Mouse (Mus musculus): Measurements from ENCODE around the gene Abraxas2.

The Abraxas2 gene

GRCm38 (mm10) chr7:132853946-132854345, 5.1 kb upstream of the Abraxas2 start:
- no peak for DNase-seq (ENCODE audit: low spot score in 2 of 2)

- DNase-seq (ENCODE audit: low spot score in 2 of 2) = no peak
These were observed 2.9 kb upstream of the Abraxas2 start for GRCm38 (mm10) chr7:132856083-132856482.

GRCm38 (mm10) chr7:132858043-132858608, 899 bp upstream of the Abraxas2 start:
- no peak for DNase-seq (ENCODE audit: low spot score in 2 of 2)

GRCm38 (mm10) chr7:132866316-132866715, 7.3 kb downstream of the Abraxas2 start:
- no peak for DNase-seq (ENCODE audit: low spot score in 2 of 2)

GRCm38 (mm10) chr7:132873043-132873442, 14.0 kb downstream of the Abraxas2 start:
- DNase-seq (ENCODE audit: low spot score in 2 of 2) = no peak

DNA sequence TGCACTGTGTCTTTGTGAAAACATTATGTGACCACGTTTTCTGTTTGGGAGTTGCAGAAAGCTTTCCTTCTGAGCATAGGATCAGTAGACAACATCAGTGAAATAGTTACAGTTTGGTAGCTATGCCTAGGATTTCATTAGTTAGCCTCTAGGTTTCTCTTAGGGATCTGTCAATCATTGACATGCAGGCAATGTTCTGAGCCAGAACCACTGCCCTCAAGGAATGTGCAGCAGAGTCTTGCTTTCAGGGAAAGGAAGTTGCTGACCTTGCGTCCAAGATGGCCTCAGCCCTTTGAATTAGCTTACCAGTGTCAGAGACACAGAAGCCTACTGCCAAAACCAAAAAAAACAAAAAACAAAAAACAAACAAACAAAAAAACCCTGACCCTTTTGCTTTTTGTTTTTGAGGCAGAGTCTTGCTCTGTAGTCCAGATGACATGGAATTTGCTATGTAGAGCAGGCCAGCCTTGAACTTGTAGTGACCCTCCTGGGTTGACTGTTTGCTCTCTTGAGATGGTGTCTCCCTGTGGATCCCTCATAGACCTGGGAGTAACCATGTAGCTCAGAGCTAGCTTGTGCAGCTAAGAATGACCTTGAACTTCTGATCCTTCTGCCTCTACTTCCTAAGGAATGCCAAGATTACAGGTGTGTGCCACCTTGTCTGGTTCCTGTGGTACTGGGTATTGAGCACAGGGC, 16.5 kb downstream of the Abraxas2 start:
- DNase-seq (ENCODE audit: low spot score in 2 of 2) = no peak

DNA sequence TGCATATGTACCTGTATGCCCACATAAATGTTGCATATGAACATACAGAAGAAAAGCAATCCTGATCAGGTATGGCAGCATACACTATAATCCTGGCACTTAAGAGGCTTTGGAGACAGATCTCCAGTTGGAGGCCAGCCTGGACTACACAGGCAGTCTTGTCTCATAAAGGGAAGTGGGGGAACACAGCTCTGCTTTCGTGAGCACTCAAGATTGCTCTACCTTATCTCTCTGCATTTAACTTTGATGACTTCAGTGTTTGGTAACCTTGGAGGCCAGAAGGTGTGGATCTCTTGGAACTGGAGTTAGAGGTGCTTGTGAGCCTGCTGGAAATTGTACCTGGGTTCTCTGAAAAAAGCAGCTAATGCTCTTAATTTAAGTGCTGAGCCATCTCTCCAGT, 21.3 kb downstream of the Abraxas2 start:
- no peak for DNase-seq (ENCODE audit: low spot score in 2 of 2)

DNA sequence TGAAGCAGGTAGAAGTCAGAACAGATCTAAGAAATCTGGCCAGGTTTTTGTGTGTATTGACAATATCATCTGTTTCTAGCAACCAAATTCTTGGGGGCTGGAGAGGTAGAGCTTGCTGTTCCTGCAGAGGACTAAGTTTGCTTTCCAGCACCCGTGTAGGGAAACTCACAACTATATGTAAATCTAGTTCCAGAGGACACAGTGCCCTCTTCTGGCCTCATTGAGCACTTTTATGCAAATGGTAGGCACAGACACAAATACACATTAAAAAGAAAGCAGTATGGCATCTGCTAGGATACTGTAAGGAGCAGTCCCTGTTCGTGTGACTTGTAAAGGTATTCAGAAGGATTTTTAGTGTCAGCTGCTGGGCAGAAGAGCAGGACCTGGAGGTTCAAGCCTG, 23.3 kb downstream of the Abraxas2 start:
- no peak for DNase-seq (ENCODE audit: low spot score in 2 of 2)

DNA sequence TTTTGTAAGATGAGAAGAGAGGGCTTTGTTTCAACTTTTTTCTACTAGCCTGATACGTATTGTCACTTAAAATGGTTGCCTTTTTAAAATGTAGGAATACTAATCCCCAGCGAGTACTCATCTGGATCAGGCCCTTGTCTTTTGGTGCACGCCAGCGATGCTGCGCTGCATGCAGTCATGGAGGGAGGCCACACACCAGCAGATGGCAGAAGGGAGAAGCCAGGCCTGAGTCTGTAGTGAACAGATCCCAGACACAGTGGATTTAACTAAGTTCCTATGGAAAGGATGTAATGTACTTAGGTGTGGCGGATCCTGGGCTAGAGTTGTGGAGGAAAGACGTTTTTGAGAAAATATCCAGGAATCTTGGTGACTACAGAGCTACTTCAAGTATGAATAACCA, 25.0 kb downstream of the Abraxas2 start:
- no peak for DNase-seq (ENCODE audit: low spot score in 2 of 2)

GRCm38 (mm10) chr7:132887019-132887804, 28.2 kb downstream of the Abraxas2 start:
- no peak for DNase-seq (ENCODE audit: low spot score in 2 of 2)

DNA sequence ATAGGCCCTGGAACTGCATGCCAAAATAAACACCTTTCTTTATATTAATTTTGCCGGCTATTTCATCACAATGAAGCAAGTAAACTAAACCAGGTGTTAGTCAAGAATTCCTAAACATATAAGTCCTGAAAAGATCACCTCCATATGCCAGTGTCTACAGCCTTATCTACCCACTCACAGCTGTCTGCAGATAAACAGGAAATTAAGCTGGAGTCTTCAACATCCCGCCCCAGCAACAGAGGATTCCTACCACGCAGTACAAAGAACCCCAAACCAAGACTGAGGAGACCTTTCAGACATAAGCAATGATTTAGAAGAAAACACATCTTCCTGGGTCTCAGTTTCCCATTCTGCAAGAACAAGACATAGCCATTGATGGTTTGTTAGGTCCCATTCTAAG, 29.0 kb downstream of the Abraxas2 start:
- no peak for DNase-seq (ENCODE audit: low spot score in 2 of 2)

DNA sequence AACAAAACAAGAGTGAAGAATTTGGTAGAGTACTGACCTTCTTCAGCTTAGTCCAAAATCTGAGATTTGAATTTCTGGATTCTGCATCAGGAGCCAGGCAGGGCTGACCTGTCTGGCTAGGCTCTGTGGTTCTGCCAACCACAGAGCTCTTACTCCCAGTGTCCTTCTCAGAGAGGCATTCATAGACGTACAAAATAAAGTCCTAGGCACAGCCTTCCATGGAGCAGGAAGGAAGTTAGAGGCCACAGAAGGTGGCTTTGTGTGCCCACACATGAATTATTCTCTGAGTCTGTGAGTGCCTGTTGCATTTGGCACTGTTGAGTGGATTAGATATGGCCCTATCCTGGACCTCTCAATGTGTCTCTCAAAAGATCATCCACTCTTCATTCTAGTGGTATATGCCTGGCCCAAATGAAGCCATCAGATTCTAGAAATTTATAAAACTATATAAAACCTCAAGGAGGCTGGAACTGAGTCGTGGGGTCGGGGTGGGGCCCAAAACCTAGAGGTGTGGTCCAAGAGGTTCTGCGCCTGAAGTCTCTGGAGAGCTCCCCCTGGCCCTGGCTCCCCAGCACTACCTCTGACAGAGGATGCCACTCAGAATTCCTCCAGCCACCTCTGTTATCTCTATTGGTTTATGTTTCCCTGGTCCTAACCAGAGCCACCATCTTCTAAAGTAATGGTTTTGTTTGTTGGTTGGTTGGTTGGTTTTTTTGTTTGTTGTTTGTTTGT, 29.7 kb downstream of the Abraxas2 start:
- no peak for DNase-seq (ENCODE audit: low spot score in 2 of 2)

DNA sequence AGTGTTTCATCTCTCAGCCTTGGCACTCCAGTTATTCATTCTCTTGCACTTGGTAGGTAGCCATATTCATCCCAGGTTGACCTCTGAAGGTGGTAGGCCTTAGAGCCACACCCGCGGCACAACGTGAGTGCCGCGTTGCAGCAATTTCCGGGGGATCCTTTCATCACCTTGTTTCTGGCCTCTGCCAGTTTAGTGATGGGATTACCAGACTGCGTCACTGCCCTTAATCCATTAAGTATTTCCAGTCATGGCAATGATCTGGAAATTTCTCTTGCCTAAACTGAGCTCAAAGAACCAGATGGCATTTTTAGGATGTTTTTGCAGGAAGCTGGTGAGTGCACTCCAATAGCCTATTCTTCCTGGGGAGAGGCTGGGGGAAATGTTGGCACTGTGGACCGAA, 30.7 kb downstream of the Abraxas2 start:
- no peak for DNase-seq (ENCODE audit: low spot score in 2 of 2)

DNA sequence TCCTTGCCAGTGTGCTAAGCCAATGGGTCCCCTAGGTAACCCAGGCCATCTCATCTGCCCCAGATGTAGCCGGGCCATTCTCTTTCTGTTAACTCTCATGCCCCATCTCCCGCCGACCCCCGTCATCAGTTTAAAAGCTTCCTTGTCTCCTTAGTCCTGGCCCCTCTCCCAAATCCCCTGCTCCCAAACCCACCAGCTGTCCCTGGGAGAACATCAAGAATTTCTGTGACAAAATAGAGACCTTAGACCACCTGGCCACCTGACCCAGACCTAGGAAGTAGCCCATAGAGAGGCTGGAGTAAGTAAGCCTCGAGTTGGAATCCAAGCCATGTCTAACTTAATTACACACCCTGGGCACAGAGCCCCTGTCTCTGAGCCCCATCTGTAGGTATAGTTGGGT, 31.2 kb downstream of the Abraxas2 start:
- no peak for DNase-seq (ENCODE audit: low spot score in 2 of 2)

DNA sequence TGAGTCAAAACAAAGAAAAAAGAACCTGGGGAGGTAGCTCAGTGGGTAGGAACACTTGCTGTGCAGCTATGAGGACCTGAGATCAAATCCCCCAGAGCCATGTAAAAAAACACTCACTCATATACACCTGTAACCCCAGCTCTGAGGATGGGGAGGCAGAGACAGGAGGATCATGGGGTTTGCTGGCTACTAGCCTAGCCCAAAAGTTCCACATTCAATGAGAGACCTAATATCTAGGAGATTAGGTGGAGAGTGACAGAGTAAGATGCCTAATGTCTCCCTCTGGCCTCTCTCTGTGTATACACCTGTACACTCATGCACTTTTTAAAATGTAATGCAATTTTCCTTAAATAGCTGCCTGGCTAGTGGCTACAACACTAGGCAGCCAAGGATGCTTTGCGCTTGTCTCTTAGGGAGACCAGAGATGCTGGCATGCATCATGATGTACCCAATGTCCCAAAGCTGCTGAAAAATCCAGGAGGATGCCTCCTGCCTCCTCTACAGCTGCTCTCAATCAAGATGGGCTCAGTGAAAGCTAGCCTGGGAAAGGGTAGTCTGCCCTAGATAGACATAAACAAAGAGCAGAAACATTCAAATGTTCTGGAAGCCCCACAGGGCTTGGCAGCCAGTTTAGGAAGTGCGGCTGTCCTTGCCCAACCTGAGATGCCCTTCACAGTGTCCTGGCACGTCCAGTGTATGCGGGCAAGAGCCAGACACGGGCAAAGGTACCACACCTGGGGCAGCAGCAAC, 32.7 kb downstream of the Abraxas2 start:
- no peak for DNase-seq (ENCODE audit: low spot score in 2 of 2)

DNA sequence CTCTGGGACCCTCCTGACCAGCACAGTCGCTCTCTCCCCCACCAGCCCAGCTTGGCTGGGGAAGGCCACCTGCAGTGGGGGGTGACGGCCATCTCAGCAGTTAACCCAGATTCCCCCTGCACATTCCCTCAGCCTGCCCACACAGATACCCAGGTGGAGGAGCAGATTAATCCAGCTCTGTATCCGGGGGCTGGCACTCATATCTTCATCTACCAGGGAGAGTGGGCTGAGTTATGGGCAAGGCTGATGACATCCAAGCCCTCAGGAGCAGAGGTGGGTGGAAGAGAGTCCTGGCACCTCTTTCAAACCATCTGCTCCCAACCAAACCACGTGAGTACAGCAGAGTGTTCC, 33.3 kb downstream of the Abraxas2 start:
- DNase-seq (ENCODE audit: low spot score in 2 of 2) = no peak

GRCm38 (mm10) chr7:132892806-132893205, 33.8 kb downstream of the Abraxas2 start:
- no peak for DNase-seq (ENCODE audit: low spot score in 2 of 2)

- DNase-seq (ENCODE audit: low spot score in 2 of 2) = no peak
These were observed 34.3 kb downstream of the Abraxas2 start for GRCm38 (mm10) chr7:132893336-132893735.

DNA sequence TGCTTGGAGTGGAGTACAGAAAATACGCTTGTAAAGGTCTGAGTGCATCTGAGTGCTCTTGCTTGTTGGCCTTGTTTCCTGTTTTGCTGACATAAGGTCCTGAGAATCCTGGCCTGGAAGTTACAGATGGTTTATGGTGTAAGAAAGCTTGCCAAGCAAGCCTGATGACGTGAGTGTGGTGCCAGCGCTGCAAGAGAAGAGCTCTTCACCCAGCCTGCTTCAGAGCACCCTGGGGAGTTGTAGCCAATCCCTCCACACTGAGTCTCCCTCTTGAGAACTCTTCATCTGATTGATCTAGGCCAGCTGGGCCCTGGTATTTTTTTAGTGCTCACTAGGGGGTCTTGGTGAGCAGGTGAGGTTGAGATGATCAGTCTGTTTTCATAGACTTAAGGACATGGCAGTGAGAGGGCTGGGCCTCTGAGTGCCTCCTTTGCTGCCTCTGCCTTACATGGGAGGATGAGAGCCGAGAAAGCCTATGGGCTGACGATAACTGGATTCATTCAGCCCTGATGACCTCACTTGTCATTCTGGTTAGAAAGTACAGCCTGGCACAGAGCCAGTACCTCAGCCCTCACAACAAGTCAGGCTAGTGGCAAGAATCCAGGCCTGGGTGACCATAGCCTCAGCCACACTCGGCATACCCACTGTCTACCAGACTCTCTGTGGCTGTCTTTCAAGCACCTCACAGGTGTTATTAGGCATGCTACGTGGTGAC, 36.0 kb downstream of the Abraxas2 start:
- DNase-seq (ENCODE audit: low spot score in 2 of 2) = no peak

GRCm38 (mm10) chr7:132896206-132896815, 37.3 kb downstream of the Abraxas2 start:
- DNase-seq (ENCODE audit: low spot score in 2 of 2) = no peak

DNA sequence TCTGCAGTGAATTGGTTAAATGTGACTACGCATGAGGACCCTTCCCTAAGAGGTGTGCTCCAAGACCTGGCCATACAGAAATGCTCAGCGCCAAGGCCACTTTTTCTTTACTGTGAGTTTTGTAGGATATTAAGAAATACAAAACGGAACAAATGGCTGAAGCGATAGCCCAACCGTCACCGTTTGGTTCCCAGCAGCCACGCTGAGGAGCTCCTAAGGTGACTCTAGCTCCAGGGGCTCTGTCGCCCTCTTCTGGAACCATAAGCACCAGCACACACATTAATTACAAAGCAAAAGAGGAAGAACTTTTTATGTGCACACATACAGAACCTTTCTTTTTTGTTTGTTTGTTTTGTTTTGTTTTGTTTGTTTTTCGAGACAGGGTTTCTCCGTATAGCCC, 38.2 kb downstream of the Abraxas2 start:
- no peak for DNase-seq (ENCODE audit: low spot score in 2 of 2)
